Comparison of ENCODE assay signal across 25 mouse cellular contexts in the genomic region with DNA sequence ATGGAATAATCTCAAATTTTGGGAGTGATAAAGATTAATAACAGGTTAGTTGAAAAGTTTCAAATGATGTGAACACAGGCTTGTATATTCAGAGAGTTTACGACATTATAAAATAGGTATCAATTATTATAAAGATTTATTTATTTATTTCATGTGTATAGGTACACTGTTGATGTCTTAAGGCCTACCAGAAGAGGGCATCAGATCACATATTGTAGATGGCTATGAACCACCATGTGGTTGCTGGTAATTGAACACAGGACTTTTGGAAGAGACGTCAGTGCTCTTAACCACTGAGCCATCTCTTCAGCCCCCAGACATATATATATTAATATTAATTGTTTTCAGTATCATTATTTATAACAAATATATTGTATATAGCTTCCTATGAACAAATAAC.
DNase-seq lines count a peak whose midpoint lies in the region; ATAC-seq and TF ChIP-seq lines count a peak whose summit lies in the region.
"Had no signal": no experiment of that assay in that cellular context is flagged by ENCODE, and none has a peak within 500 bp of the region (broad histone marks: within the 10 kb centered on the region; RNA-seq: fewer than 3 reads in every experiment).

No protein-coding gene starts in this region.

- no peak for TF ChIP-seq POLR2A in MEL (IDR thresholded peaks at IDR 0.05; ENCODE audit: control insufficient read depth in 1 of 2, insufficient read depth in 1 of 2, low read depth in 1 of 2, low read length in 2 of 2, poor library complexity in 1 of 2)

- no peak overlapping the region for H3K27ac ChIP-seq in layer of hippocampus, adult 2 months
- no peak overlapping the region for H3K27ac ChIP-seq in MEL (ENCODE audit: control insufficient read depth, low read depth, low read length)
- H3K27ac ChIP-seq in hindbrain, embryonic 12.5 days = no peak overlapping the region
- H3K27ac ChIP-seq in forebrain, embryonic 12.5 days = no peak overlapping the region

- no peaks in the 10 kb centered on the region for H3K36me3 ChIP-seq in MEL (ENCODE audit: control insufficient read depth in 1 of 2, insufficient read depth in 2 of 2, low read length in 2 of 2)
- no peaks in the 10 kb centered on the region for H3K36me3 ChIP-seq in hindbrain, embryonic 12.5 days
- H3K36me3 ChIP-seq in forebrain, embryonic 12.5 days (replicated peaks) = no peaks in the 10 kb centered on the region
- H3K36me3 ChIP-seq: G1E had no signal

- ATAC-seq in hindbrain, embryonic 12.5 days (ENCODE audit: low FRiP score) = no peak
- no peak for ATAC-seq in forebrain, embryonic 12.5 days (ENCODE audit: low FRiP score)
- ATAC-seq: activated CD4-positive, CD25-positive, alpha-beta regulatory T cell, adult 4 months; CD4-positive, CD25-positive, alpha-beta regulatory T cell, adult 4 months; Patski had no signal

- peak; percentile 51 for TF ChIP-seq RAD21 in MEL (IDR thresholded peaks at IDR 0.05; ENCODE audit: low read depth, low read length)

- no peak overlapping the region for H3K9ac ChIP-seq in MEL (ENCODE audit: control insufficient read depth, low read depth, low read length, poor library complexity, severe bottlenecking)
- no peak overlapping the region for H3K9ac ChIP-seq in hindbrain, embryonic 12.5 days
- H3K9ac ChIP-seq in forebrain, embryonic 12.5 days = no peak overlapping the region

- H3K4me2 ChIP-seq in hindbrain, embryonic 12.5 days (replicated peaks) = no peak overlapping the region
- H3K4me2 ChIP-seq in forebrain, embryonic 12.5 days = no peak overlapping the region

- no peaks in the 10 kb centered on the region for H3K9me3 ChIP-seq in MEL (replicated peaks; ENCODE audit: insufficient read depth, low read length)
- H3K9me3 ChIP-seq in hindbrain, embryonic 12.5 days (replicated peaks) = no peaks in the 10 kb centered on the region
- H3K9me3 ChIP-seq in forebrain, embryonic 12.5 days = no peaks in the 10 kb centered on the region
- H3K9me3 ChIP-seq: G1E had no signal

- 0 out of 2 replicates have a peak, but pooled peaks have one; percentile 10 for TF ChIP-seq CTCF in layer of hippocampus, adult 2 months (conservative IDR thresholded peaks at IDR 0.05)
- TF ChIP-seq CTCF in MEL (IDR thresholded peaks at IDR 0.05 in 2 of 3, conservative IDR thresholded peaks at IDR 0.05 in 1 of 3; ENCODE audit: control insufficient read depth in 1 of 3, insufficient read depth in 1 of 3, low read depth in 2 of 3, low read length in 3 of 3, poor library complexity in 1 of 3, severe bottlenecking in 1 of 3) = peak in 1 of 3 experiments; percentile 46; a peak in 2 of 6 replicates

- no peak for TF ChIP-seq EP300 in MEL (IDR thresholded peaks at IDR 0.05; ENCODE audit: low read depth in 1 of 2, low read length in 2 of 2)

- no peaks in the 10 kb centered on the region for H3K79me2 ChIP-seq in MEL (ENCODE audit: control insufficient read depth, insufficient read depth, low read length, poor library complexity)

- H3K4me1 ChIP-seq in MEL (ENCODE audit: control insufficient read depth in 1 of 2, insufficient read depth in 2 of 2, low read length in 2 of 2) = no peaks in the 10 kb centered on the region
- H3K4me1 ChIP-seq in hindbrain, embryonic 12.5 days = no peaks in the 10 kb centered on the region
- H3K4me1 ChIP-seq in forebrain, embryonic 12.5 days = no peaks in the 10 kb centered on the region

- no peak for DNase-seq in layer of hippocampus, adult 2 months (ENCODE audit: low spot score in 2 of 2)
- no peak for DNase-seq in layer of hippocampus, adult 18-20 months (ENCODE audit: low spot score in 2 of 2)
- DNase-seq in ES-CJ7 (ENCODE audit: low read depth, low spot score) (peak; percentile 2), MEL (ENCODE audit: low read depth, low spot score) (peak; percentile 42), MEL-GATA-1-ER (ENCODE audit: extremely low read depth, low read depth) (peak; percentile 2)
- DNase-seq in urinary bladder, postnatal 14 days (ENCODE audit: low spot score) = no peak
- DNase-seq: adrenal gland, adult 2 months; adrenal gland, adult 8-10 months; adrenal gland, postnatal 10 days; adrenal gland, postnatal 14 days; adrenal gland, postnatal 25 days; adrenal gland, postnatal 36 days; B cell, adult 2 months; cerebellum, adult 11 months; cerebellum, adult 11-12 months; cerebellum, adult 18-20 months; cerebellum, adult 2 months; cerebellum, adult 8-10 months had no signal

- no peaks in the 10 kb centered on the region for H3K27me3 ChIP-seq in MEL (ENCODE audit: control insufficient read depth in 1 of 2, insufficient read depth in 2 of 2, low read length in 2 of 2)
- no peaks in the 10 kb centered on the region for H3K27me3 ChIP-seq in hindbrain, embryonic 12.5 days
- no peaks in the 10 kb centered on the region for H3K27me3 ChIP-seq in forebrain, embryonic 12.5 days
- H3K27me3 ChIP-seq: CH12.LX had no signal

- WGBS in hindbrain, embryonic 12.5 days = 81% methylated on average over 2 of the region's 2 CpGs
- WGBS in forebrain, embryonic 12.5 days = 93% methylated on average over 2 of the region's 2 CpGs

- no peak overlapping the region for H3K4me3 ChIP-seq in layer of hippocampus, adult 2 months
- no peak overlapping the region for H3K4me3 ChIP-seq in MEL (ENCODE audit: control insufficient read depth in 1 of 2, insufficient read depth in 1 of 2, low read depth in 2 of 2, low read length in 2 of 2)
- H3K4me3 ChIP-seq in hindbrain, embryonic 12.5 days = no peak overlapping the region
- no peak overlapping the region for H3K4me3 ChIP-seq in forebrain, embryonic 12.5 days (replicated peaks)

TF ChIP-seq in MEL, 35 proteins besides CTCF, POLR2A, EP300 and RAD21:
- no peak for TF ChIP-seq JUND (IDR thresholded peaks at IDR 0.05; ENCODE audit: low read depth, low read length)
- TF ChIP-seq SMC3 (IDR thresholded peaks at IDR 0.05; ENCODE audit: low read depth, low read length) = peak; percentile 57
- TF ChIP-seq SIN3A (IDR thresholded peaks at IDR 0.05; ENCODE audit: low read length) = no peak
TF ChIP-seq in MEL: peak in this region for 1.

Comparison
In these comparisons a context has a peak if more than half of its experiments do, and no peak if none do; other contexts are left out.
1. DNase-seq: peak in ES-CJ7 (single experiment), MEL (single experiment) and MEL-GATA-1-ER (single experiment); none in layer of hippocampus, adult 2 months (0 of 2), layer of hippocampus, adult 18-20 months (0 of 2) and urinary bladder, postnatal 14 days (single experiment).